Mouse (Mus musculus): ENCODE data around the gene Fgf22.

DNA sequence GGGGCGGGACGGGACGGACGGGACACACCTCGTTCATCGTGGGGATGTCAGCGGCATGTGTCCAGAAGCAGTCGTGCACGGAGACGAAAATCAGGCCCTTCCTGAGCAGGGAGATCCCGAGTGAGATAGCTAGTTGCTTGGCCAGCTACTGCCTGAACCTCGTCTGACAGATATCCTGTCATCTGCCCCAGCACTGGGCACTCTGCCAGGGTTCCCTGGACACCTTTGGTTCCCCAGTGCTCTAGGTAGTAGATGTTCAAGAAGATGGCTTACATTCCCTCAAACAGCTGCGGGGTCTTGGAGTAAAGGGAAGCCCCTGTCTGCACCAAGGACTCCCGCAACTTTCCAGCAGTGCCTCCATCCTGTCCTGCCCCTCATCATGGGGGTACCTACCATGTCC lies 18.2 kb upstream of the Fgf22 start:
- no peak for TF ChIP-seq CTCF (IDR thresholded peaks at IDR 0.05; ENCODE audit: low read depth)
- TF ChIP-seq EP300 (IDR thresholded peaks at IDR 0.05; ENCODE audit: low read depth): no peak

Data from liver, postnatal 0 days (tissue).